Mouse (Mus musculus) neural tube, embryonic 11.5 days (tissue): ENCODE measurements at regions not wholly inside any gene's neighbourhood (a gene's known extent, or its start where the extent isn't known, plus 50 kb on each side); places are given as distances from the start of the nearest gene placed in this dataset.

Experiments
- ATAC-seq: fragments of 200-750 bp; cut with Nextera tagmentation; 2 replicates; pipeline ENCODE4 v1.8.0; 2017; ENCODE audit warnings: moderate number of reproducible peaks, mild to moderate bottlenecking, moderate TSS enrichment, moderate library complexity; ENCODE audit not compliant: insufficient read depth, low FRiP score, low TSS enrichment
- DNase-seq: peaks from one replicate; pipeline ENCODE4 v3.0.0-alpha.2; 2015; ENCODE audit warnings: low spot score
- H3K27ac ChIP-seq: fragments of 300-500 bp; sonication (generic); 2 replicates; pipeline ENCODE4 v1.5.1; 2014; ENCODE audit warnings: low read depth, mild to moderate bottlenecking, low read length
- H3K27me3 ChIP-seq: fragments of 300-500 bp; sonication (generic); 2 replicates; pipeline ENCODE4 v1.6.1; 2014; ENCODE audit warnings: mild to moderate bottlenecking, low read length, mixed read lengths; ENCODE audit not compliant: control insufficient read depth, insufficient read depth
- H3K36me3 ChIP-seq: fragments of 300-500 bp; sonication (generic); 2 replicates; pipeline ENCODE4 v1.6.1; 2014; ENCODE audit warnings: mild to moderate bottlenecking, low read length, moderate library complexity, mixed read lengths; ENCODE audit not compliant: control insufficient read depth, insufficient read depth
- H3K4me1 ChIP-seq: fragments of 300-500 bp; sonication (generic); 2 replicates; pipeline ENCODE4 v1.6.1; 2014; ENCODE audit warnings: low read length, mixed read lengths; ENCODE audit not compliant: control insufficient read depth, insufficient read depth
- H3K4me2 ChIP-seq: fragments of 300-500 bp; sonication (generic); 2 replicates; pipeline ENCODE4 v1.6.1; 2014; ENCODE audit warnings: low read depth, mild to moderate bottlenecking, moderate library complexity
- H3K4me3 ChIP-seq: fragments of 300-500 bp; sonication (generic); 2 replicates; pipeline ENCODE4 v1.5.1; 2014; ENCODE audit warnings: low read depth, low read length
- H3K9ac ChIP-seq: fragments of 300-500 bp; sonication (generic); 2 replicates; pipeline ENCODE4 v1.6.1; 2014; ENCODE audit warnings: mild to moderate bottlenecking, low read length
- H3K9me3 ChIP-seq: fragments of 300-500 bp; sonication (generic); 2 replicates; pipeline ENCODE4 v1.6.1; 2016; ENCODE audit warnings: low read length; ENCODE audit not compliant: control insufficient read depth
- WGBS: fragments of 180-500 bp; shearing (Covaris S2); extraction: QIAGEN DNeasy Blood & Tissue Kit; methylation state at CpG from one replicate; pipeline ENCODE4 v1.1.7; 2014; 5-methylcytosine and 5-hydroxymethylcytosine counted together

DNA sequence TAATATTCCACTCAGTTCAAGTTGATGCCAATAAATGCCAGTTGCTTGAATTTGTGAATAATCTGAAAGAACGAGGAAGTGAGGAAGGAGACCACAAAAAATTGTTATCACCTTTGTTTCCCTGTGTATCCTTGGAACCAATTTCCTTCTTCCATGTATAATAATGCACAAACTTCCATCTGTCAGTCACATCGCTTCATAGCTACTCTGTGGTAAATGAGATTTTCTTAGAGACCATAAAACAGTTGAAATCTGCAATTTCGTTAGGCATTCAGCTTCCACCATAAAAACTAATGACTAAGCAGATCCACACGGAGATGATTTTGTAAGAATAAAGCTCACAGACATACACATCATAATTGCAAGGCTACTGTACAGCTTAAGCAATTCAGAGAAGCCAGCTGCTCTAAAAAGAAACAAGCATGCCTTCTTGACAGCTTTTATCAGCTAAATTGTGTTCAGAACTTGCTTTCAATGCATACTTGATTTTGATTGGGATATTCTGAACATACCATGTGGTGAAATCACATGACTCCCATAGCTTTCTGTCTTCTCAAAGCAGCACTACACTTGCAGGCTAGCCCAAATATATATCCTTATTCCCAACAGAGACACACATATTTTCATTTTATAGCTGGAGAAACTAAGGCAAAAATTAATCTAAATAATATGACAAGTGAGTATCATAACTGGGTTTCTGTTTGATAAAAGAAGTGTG lies 232.3 kb upstream of the Dlgap1 start:
- no peak overlapping the region for H3K9ac ChIP-seq
- no peaks in the 10 kb centered on the region for H3K4me1 ChIP-seq
- no peaks in the 10 kb centered on the region for H3K36me3 ChIP-seq
- H3K4me3 ChIP-seq, result no peak overlapping the region
- WGBS, result 83% methylated on average over 4 of the region's 4 CpGs
- H3K4me2 ChIP-seq, result no peak overlapping the region
- ATAC-seq (no peak), DNase-seq (no peak)
- H3K27me3 ChIP-seq, result no peaks in the 10 kb centered on the region
- no peaks in the 10 kb centered on the region for H3K9me3 ChIP-seq
- no peak overlapping the region for H3K27ac ChIP-seq

DNA sequence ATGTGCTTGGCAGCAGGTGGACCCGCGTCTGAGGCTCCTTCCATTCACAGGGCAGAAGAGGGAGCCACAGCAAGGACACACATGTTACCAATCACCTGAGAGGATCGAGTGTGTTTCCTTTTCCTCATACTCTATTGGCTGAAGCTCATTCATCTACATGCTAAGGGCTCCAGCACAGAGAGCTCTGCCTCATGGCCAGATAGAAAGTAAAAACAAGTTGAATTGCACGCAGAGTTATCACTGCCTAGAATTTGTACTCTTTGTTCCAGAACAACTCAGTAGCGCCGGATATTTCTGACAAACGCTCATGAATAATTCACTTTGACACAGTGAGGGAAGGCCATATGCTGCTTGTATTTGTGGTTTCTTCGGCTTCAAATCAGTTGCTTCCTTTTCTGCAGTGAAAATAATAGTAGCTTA lies 199.9 kb upstream of the Dlgap1 start:
- H3K27me3 ChIP-seq, result no peaks in the 10 kb centered on the region
- no peak overlapping the region for H3K9ac ChIP-seq
- H3K4me3 ChIP-seq, result no peak overlapping the region
- H3K9me3 ChIP-seq, result no peaks in the 10 kb centered on the region
- no peak overlapping the region for H3K27ac ChIP-seq
- H3K4me2 ChIP-seq, result no peak overlapping the region
- ATAC-seq, result no peak
- no peaks in the 10 kb centered on the region for H3K4me1 ChIP-seq
- WGBS, result 80% methylated on average over 8 of the region's 8 CpGs
- no peaks in the 10 kb centered on the region for H3K36me3 ChIP-seq
- no peak for DNase-seq

DNA sequence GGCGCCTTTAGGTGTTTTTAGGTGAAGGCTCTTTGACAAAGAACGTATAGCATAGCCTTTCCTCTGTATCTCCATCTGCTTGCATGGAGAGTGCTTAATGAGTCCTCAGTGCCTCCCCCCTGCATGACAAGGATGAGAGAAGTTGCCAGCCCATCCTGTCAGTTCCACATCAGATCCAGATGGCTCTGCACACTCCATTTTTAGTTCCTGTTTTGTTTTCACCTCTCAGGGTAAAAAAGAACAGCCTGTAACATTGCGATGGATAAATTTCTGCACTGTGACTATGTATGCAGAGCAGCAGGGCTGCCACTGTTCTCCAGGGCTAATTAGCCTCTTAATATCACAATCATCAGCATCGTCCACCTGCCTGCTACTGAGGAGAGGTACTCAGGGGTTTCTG lies 198.8 kb upstream of the Dlgap1 start:
- no peak overlapping the region for H3K4me2 ChIP-seq
- no peaks in the 10 kb centered on the region for H3K4me1 ChIP-seq
- no peak overlapping the region for H3K27ac ChIP-seq
- DNase-seq (no peak), ATAC-seq (no peak)
- no peaks in the 10 kb centered on the region for H3K36me3 ChIP-seq
- no peak overlapping the region for H3K9ac ChIP-seq
- H3K9me3 ChIP-seq, result no peaks in the 10 kb centered on the region
- no peaks in the 10 kb centered on the region for H3K27me3 ChIP-seq
- 82% methylated on average over 4 of the region's 4 CpGs for WGBS
- H3K4me3 ChIP-seq, result no peak overlapping the region

DNA sequence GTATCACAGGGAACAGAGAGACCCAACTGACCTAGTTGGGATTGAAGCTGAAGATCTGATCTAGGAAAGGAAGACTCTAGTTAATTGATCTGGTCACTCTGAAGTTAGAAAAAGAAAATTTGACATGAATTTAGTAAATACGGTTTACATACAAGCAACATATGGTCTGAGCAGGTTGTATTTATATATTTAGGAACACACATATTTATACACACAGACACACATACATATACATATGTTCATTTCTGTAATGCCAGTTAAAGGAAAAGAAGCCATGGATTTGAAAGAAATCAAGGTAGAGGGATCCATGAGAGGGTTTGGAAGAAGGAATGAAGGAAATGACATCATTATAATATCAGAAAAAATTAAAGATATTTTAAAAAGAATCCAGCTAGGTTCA lies 187.7 kb upstream of the Dlgap1 start:
- H3K36me3 ChIP-seq, result no peaks in the 10 kb centered on the region
- ATAC-seq (no peak), DNase-seq (no peak)
- WGBS, result 95% methylated on average over 1 of the region's 1 CpGs
- no peak overlapping the region for H3K9ac ChIP-seq
- no peaks in the 10 kb centered on the region for H3K4me1 ChIP-seq
- H3K4me2 ChIP-seq, result no peak overlapping the region
- H3K9me3 ChIP-seq, result no peaks in the 10 kb centered on the region
- no peak overlapping the region for H3K4me3 ChIP-seq
- H3K27me3 ChIP-seq, result no peaks in the 10 kb centered on the region
- H3K27ac ChIP-seq, result no peak overlapping the region

DNA sequence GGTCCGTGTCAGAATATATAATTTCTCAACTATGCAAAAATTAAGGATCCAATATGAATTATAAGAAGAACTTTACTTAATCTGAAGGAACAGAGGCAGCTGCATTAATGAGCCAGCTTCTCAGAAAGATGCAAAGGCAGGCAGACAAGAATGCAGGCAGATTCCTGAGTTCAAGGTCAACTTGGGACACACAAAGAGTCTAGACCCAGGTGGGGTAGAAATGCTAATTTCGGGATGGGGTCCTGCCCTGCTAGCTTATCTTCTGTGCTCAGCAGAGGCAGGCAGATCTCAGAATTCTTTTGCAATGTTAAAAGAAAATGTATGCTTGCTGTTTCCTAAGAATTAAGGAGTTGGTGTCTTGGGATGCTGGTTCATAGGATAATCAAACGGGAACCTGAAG lies 181.9 kb upstream of the Dlgap1 start:
- Histone ChIP-seq H3K36me3 (no peaks in the 10 kb centered on the region), H3K4me3 (no peak overlapping the region), H3K9ac (no peak overlapping the region), H3K4me2 (no peak overlapping the region), H3K9me3 (no peaks in the 10 kb centered on the region), H3K4me1 (no peaks in the 10 kb centered on the region), H3K27ac (no peak overlapping the region), H3K27me3 (no peaks in the 10 kb centered on the region)
- 85% methylated on average over 3 of the region's 3 CpGs for WGBS
- ATAC-seq (no peak), DNase-seq (no peak)

DNA sequence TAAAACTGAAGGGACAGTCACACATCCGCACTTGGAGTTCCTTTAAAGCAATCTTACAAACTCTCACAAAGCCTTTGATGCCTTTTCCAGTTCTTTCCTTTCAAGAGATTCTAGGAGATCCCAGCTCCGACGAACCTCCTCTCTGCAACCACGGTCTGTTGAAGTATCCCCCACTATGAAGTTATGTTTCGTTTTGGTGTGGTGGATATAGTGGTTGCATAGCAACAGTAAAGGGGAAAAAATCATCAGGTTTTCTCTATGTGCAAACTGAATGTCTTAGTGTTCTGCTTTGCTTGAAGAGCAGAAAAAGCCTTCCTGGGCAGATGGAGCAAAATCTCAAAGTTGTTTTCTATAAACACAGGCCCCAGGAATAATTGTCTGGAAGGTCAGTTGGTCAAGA lies 147.4 kb upstream of the Dlgap1 start:
- Histone ChIP-seq H3K9ac (no peak overlapping the region), H3K9me3 (no peaks in the 10 kb centered on the region), H3K4me3 (no peak overlapping the region), H3K36me3 (no peaks in the 10 kb centered on the region), H3K4me2 (no peak overlapping the region), H3K27ac (no peak overlapping the region), H3K27me3 (no peaks in the 10 kb centered on the region), H3K4me1 (no peaks in the 10 kb centered on the region)
- 88% methylated on average over 5 of the region's 5 CpGs for WGBS
- ATAC-seq (no peak), DNase-seq (no peak)

DNA sequence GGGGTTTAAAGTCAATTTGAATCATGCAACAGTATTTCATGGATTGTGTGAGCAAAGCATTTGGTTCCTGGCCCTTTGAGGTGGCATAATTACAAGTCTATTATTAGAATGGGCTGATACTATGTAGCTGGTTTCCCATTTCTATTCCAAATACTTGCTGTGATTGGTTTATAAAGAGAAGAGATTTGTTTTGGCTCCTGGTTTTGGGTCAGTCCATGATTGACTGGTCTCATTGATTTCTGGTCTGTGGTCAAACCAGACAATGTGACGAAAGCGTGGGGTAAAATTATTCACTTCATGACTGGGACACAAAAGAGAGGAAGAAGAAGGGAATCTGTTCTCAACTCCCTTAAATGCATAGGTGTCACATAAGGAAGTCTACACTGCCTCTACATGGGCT lies 147.0 kb upstream of the Dlgap1 start:
- H3K27me3 ChIP-seq, result no peaks in the 10 kb centered on the region
- no peaks in the 10 kb centered on the region for H3K36me3 ChIP-seq
- DNase-seq (no peak), ATAC-seq (no peak)
- H3K9me3 ChIP-seq, result no peaks in the 10 kb centered on the region
- no peak overlapping the region for H3K9ac ChIP-seq
- no peak overlapping the region for H3K27ac ChIP-seq
- no peak overlapping the region for H3K4me2 ChIP-seq
- H3K4me1 ChIP-seq, result no peaks in the 10 kb centered on the region
- H3K4me3 ChIP-seq, result no peak overlapping the region
- WGBS, result 84% methylated on average over 2 of the region's 2 CpGs

DNA sequence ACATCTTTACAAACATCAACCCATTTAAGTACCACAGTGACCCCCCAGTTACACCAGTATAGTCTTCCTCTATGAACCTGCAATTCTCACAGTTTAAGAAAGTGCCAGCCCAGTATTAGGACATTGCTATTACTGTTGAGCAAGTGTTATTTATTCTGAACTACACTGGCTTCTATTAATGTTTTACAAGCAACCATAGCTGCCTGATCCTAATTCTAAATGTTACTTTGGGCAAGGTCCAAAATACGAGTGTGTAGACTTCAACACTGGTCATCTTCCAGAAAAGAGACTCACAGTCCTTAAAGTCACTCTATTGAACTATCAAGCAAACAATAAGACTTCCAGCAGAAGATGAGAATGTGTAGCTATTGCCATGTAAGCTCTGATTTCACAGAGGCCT lies 146.0 kb upstream of the Dlgap1 start:
- 88% methylated on average over 1 of the region's 1 CpGs for WGBS
- no peak overlapping the region for H3K4me2 ChIP-seq
- no peaks in the 10 kb centered on the region for H3K27me3 ChIP-seq
- H3K9me3 ChIP-seq, result no peaks in the 10 kb centered on the region
- DNase-seq (no peak), ATAC-seq (no peak)
- no peak overlapping the region for H3K27ac ChIP-seq
- H3K4me1 ChIP-seq, result no peaks in the 10 kb centered on the region
- H3K4me3 ChIP-seq, result no peak overlapping the region
- H3K36me3 ChIP-seq, result no peaks in the 10 kb centered on the region
- no peak overlapping the region for H3K9ac ChIP-seq

DNA sequence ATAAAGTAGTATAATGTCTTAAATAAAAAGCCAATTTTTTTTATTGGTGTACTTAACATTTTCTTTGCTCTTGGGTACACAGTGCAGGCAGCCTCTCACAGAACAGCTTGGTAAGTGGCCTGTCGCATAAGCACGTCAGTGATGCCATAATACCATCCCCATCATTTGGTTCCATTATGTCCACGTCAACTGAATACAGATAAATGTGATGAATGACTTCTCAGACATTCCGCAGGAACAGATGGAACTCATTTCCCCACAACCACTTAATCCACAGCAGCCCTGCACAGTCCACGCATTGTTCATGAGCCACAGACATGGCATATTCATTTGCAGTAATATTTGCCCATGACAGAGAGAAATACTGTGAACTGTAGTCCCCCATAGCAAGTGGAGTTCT lies 127.6 kb upstream of the Dlgap1 start:
- no peaks in the 10 kb centered on the region for H3K36me3 ChIP-seq
- H3K27me3 ChIP-seq, result no peaks in the 10 kb centered on the region
- WGBS, result 51% methylated on average over 5 of the region's 5 CpGs
- no peaks in the 10 kb centered on the region for H3K4me1 ChIP-seq
- no peak overlapping the region for H3K9ac ChIP-seq
- H3K4me2 ChIP-seq, result no peak overlapping the region
- ATAC-seq (peak; percentile 45; the same call in 1 of the 2 replicates), DNase-seq (peak; percentile 18)
- H3K4me3 ChIP-seq, result no peak overlapping the region
- no peak overlapping the region for H3K27ac ChIP-seq
- no peaks in the 10 kb centered on the region for H3K9me3 ChIP-seq
